Comparison of ENCODE assay signal across 23 mouse cellular contexts in genomic region chr11:34035909-34036658, GRCm38 (mm10). TPM values are rescaled to one million over a fixed set of nuclear protein-coding genes. Genes with fewer than 3 reads are reported as not detected.
DNase-seq lines count a peak whose midpoint lies in the region; ATAC-seq lines count a peak whose summit lies in the region.
"Had no signal": no experiment of that assay in that cellular context is flagged by ENCODE, and none has a peak within 500 bp of the region (broad histone marks: within the 10 kb centered on the region; RNA-seq: fewer than 3 reads in every experiment).

No protein-coding gene starts in this region.

- peak; percentile 96 for ATAC-seq in inflammation-experienced regulatory T-cells, adult 6 months
- peak; percentile 83 for ATAC-seq in neutrophil, adult 5-6 weeks (ENCODE audit: extremely low read depth, insufficient number of reproducible peaks, low FRiP score, poor library complexity, severe bottlenecking)
- ATAC-seq: forebrain, embryonic 16.5 days; intestine, embryonic 16.5 days had no signal

- DNase-seq in adrenal gland, postnatal 14 days: peak; percentile 40
- no peak for DNase-seq in adrenal gland, adult 18-20 months (ENCODE audit: low spot score in 2 of 2)
- peak; percentile 34 for DNase-seq in testis, postnatal 10 days (ENCODE audit: low spot score)
- no peak for DNase-seq in testis, postnatal 14 days (ENCODE audit: low spot score)
- no peak for DNase-seq in ovary, adult 18-20 months (ENCODE audit: low spot score)
- DNase-seq in T-cell, adult 2 months (ENCODE audit: low spot score): no peak
- DNase-seq: cerebellum, adult 8-10 months; gastrocnemius, postnatal 10 days; heart, adult 18-20 months; kidney, adult 9 months; kidney, postnatal 14 days; liver, embryonic 13.5 days; lung, embryonic 14.5 days; retina, postnatal 1 day; thymus, adult 2 months had no signal

RNA-seq across cellular contexts. Expression of gene Lcp2, which starts 10.6 kb away (rescaled TPM):
- total RNA-seq in adrenal gland, postnatal 14 days (2021): 2.0 and 7.8 TPM in 2 replicates
- 1 to 10 TPM; 2.4 to 3.6 TPM for total RNA-seq in adrenal gland, adult 18-20 months (2021)
- polyA plus RNA-seq in inflammation-experienced regulatory T-cells, adult 6 months (2017; shearing (Covaris generic)): 100 to 1,000 TPM; 451 to 581 (median 480) TPM
- 162 TPM in 2 replicates for total RNA-seq in neutrophil, adult 5-6 weeks (2017)

RNA-seq across cellular contexts. Expression of gene Kcnip1, which starts 43.1 kb away (rescaled TPM):
- total RNA-seq in adrenal gland, postnatal 14 days (2021): 5.1 and 5.4 TPM in 2 replicates
- total RNA-seq in adrenal gland, adult 18-20 months (2021): 1 to 10 TPM; 1.9 to 4.9 TPM
- under 1 TPM in 1 of 3 experiments, not detected in 2; 0.58 TPM for polyA plus RNA-seq in inflammation-experienced regulatory T-cells, adult 6 months (2017; shearing (Covaris generic))
- total RNA-seq in neutrophil, adult 5-6 weeks (2017): 0.49 TPM in 1 of 2 replicates, not detected in the other
- total RNA-seq: hematopoietic stem cell, adult 5-6 weeks had no signal
- polyA plus RNA-seq: heart, embryonic 15.5 days; macrophage; spleen, adult 2 months had no signal

Comparison
In these comparisons a context has a peak if more than half of its experiments do, and no peak if none do; other contexts are left out.
1. DNase-seq: peak in adrenal gland, postnatal 14 days (single experiment) and testis, postnatal 10 days (single experiment); none in adrenal gland, adult 18-20 months (0 of 2), testis, postnatal 14 days (single experiment), ovary, adult 18-20 months (single experiment) and T-cell, adult 2 months (single experiment).
2. RNA of gene Lcp2, which starts 10.6 kb away (total RNA-seq): 162 TPM in neutrophil, adult 5-6 weeks; 2.4 to 3.6 TPM in adrenal gland, adult 18-20 months and 2.0 to 7.8 TPM in adrenal gland, postnatal 14 days; every median in the first group is over 10 times any median in the second.